Mouse (Mus musculus): ENCODE measurements around the gene Fbxl17. TPM values are rescaled to one million over a fixed set of nuclear protein-coding genes. Genes with fewer than 3 reads are reported as not detected.

The Fbxl17 gene
- polyA plus RNA-seq, 1 experiment from 2014 or later: 9.0 TPM

- 39% methylated on average over 1 of the region's 1 CpGs for WGBS
- Histone ChIP-seq H3K9ac (no peak overlapping the region), H3K27me3 (ENCODE audit: insufficient read depth, low read length) (no peaks in the 10 kb centered on the region), H3K4me3 (ENCODE audit: low read depth, low read length) (no peak overlapping the region), H3K27ac (ENCODE audit: low read depth) (no peak overlapping the region), H3K9me3 (ENCODE audit: low read depth, low read length) (no peaks in the 10 kb centered on the region), H3K4me1 (ENCODE audit: insufficient read depth) (no peaks in the 10 kb centered on the region), H3K4me2 (no peak overlapping the region), H3K36me3 (ENCODE audit: insufficient read depth) (no peaks in the 10 kb centered on the region)
- DNase-seq (no peak), ATAC-seq (ENCODE audit: insufficient read depth) (no peak)
- no peak for TF ChIP-seq CTCF (IDR thresholded peaks at IDR 0.05; ENCODE audit: low read depth)
Observed at GRCm38 (mm10) chr17:63358837-63359236, 141.0 kb downstream of the Fbxl17 start.

GRCm38 (mm10) chr17:63356202-63356601 is 143.6 kb downstream of the Fbxl17 start:
- no peaks in the 10 kb centered on the region for H3K36me3 ChIP-seq (ENCODE audit: insufficient read depth)
- DNase-seq (no peak), ATAC-seq (ENCODE audit: insufficient read depth) (no peak)
- no peak overlapping the region for H3K27ac ChIP-seq (ENCODE audit: low read depth)
- H3K27me3 ChIP-seq (ENCODE audit: insufficient read depth, low read length): no peaks in the 10 kb centered on the region
- WGBS: 72% methylated on average over 3 of the region's 3 CpGs
- no peak overlapping the region for H3K4me2 ChIP-seq
- H3K4me3 ChIP-seq (ENCODE audit: low read depth, low read length): no peak overlapping the region
- no peak for TF ChIP-seq CTCF (IDR thresholded peaks at IDR 0.05; ENCODE audit: low read depth)
- H3K4me1 ChIP-seq (ENCODE audit: insufficient read depth): 0 out of 2 replicates have a peak, but pooled peaks cover 3% of the 10 kb centered on the region
- H3K9ac ChIP-seq: no peak overlapping the region
- H3K9me3 ChIP-seq (ENCODE audit: low read depth, low read length): no peaks in the 10 kb centered on the region

GRCm38 (mm10) chr17:63352634-63353195 is 147.1 kb downstream of the Fbxl17 start:
- Histone ChIP-seq H3K4me3 (ENCODE audit: low read depth, low read length) (no peak overlapping the region), H3K9ac (no peak overlapping the region), H3K4me2 (no peak overlapping the region), H3K27ac (ENCODE audit: low read depth) (no peak overlapping the region), H3K4me1 (ENCODE audit: insufficient read depth) (0 out of 2 replicates have a peak, but pooled peaks cover 3% of the 10 kb centered on the region), H3K27me3 (ENCODE audit: insufficient read depth, low read length) (no peaks in the 10 kb centered on the region), H3K36me3 (ENCODE audit: insufficient read depth) (0 out of 2 replicates have a peak, but pooled peaks cover 1% of the 10 kb centered on the region), H3K9me3 (ENCODE audit: low read depth, low read length) (no peaks in the 10 kb centered on the region)
- DNase-seq (no peak), ATAC-seq (ENCODE audit: insufficient read depth) (no peak)
- TF ChIP-seq CTCF (IDR thresholded peaks at IDR 0.05; ENCODE audit: low read depth): no peak
- 88% methylated on average over 6 of the region's 6 CpGs for WGBS

GRCm38 (mm10) chr17:63351682-63352081 is 148.1 kb downstream of the Fbxl17 start:
- no peaks in the 10 kb centered on the region for H3K9me3 ChIP-seq (ENCODE audit: low read depth, low read length)
- no peak for DNase-seq
- H3K4me1 ChIP-seq (ENCODE audit: insufficient read depth): 0 out of 2 replicates have a peak, but pooled peaks cover 3% of the 10 kb centered on the region
- 0 out of 2 replicates have a peak, but pooled peaks cover 5% of the 10 kb centered on the region for H3K36me3 ChIP-seq (ENCODE audit: insufficient read depth)
- TF ChIP-seq CTCF (IDR thresholded peaks at IDR 0.05; ENCODE audit: low read depth): no peak
- no peak overlapping the region for H3K4me2 ChIP-seq
- 74% methylated on average over 2 of the region's 2 CpGs for WGBS
- H3K9ac ChIP-seq: no peak overlapping the region
- H3K4me3 ChIP-seq (ENCODE audit: low read depth, low read length): no peak overlapping the region
- H3K27me3 ChIP-seq (ENCODE audit: insufficient read depth, low read length): no peaks in the 10 kb centered on the region
- no peak for ATAC-seq (ENCODE audit: insufficient read depth)
- H3K27ac ChIP-seq (ENCODE audit: low read depth): no peak overlapping the region

GRCm38 (mm10) chr17:63350876-63351509 is 148.8 kb downstream of the Fbxl17 start:
- Histone ChIP-seq H3K9ac (no peak overlapping the region), H3K4me1 (ENCODE audit: insufficient read depth) (0 out of 2 replicates have a peak, but pooled peaks cover 3% of the 10 kb centered on the region), H3K27me3 (ENCODE audit: insufficient read depth, low read length) (no peaks in the 10 kb centered on the region), H3K27ac (ENCODE audit: low read depth) (no peak overlapping the region), H3K4me3 (ENCODE audit: low read depth, low read length) (no peak overlapping the region), H3K9me3 (ENCODE audit: low read depth, low read length) (no peaks in the 10 kb centered on the region), H3K36me3 (ENCODE audit: insufficient read depth) (0 out of 2 replicates have a peak, but pooled peaks cover 5% of the 10 kb centered on the region), H3K4me2 (no peak overlapping the region)
- WGBS: 75% methylated on average over 4 of the region's 4 CpGs
- ATAC-seq (ENCODE audit: insufficient read depth) (no peak), DNase-seq (no peak)
- TF ChIP-seq CTCF (IDR thresholded peaks at IDR 0.05; ENCODE audit: low read depth): no peak

- no peak overlapping the region for H3K27ac ChIP-seq (ENCODE audit: low read depth)
- ATAC-seq (ENCODE audit: insufficient read depth) (no peak), DNase-seq (no peak)
- 56% methylated on average over 5 of the region's 5 CpGs for WGBS
- 0 out of 2 replicates have a peak, but pooled peaks cover 5% of the 10 kb centered on the region for H3K36me3 ChIP-seq (ENCODE audit: insufficient read depth)
- no peaks in the 10 kb centered on the region for H3K4me1 ChIP-seq (ENCODE audit: insufficient read depth)
- H3K4me2 ChIP-seq: no peak overlapping the region
- no peaks in the 10 kb centered on the region for H3K9me3 ChIP-seq (ENCODE audit: low read depth, low read length)
- H3K27me3 ChIP-seq (ENCODE audit: insufficient read depth, low read length): no peaks in the 10 kb centered on the region
- no peak overlapping the region for H3K4me3 ChIP-seq (ENCODE audit: low read depth, low read length)
- H3K9ac ChIP-seq: no peak overlapping the region
- TF ChIP-seq CTCF (IDR thresholded peaks at IDR 0.05; ENCODE audit: low read depth): no peak
Observed at GRCm38 (mm10) chr17:63344101-63344500, 155.7 kb downstream of the Fbxl17 start.

GRCm38 (mm10) chr17:63343076-63343475 is 156.7 kb downstream of the Fbxl17 start:
- Histone ChIP-seq H3K9me3 (ENCODE audit: low read depth, low read length) (no peaks in the 10 kb centered on the region), H3K9ac (no peak overlapping the region), H3K27ac (ENCODE audit: low read depth) (no peak overlapping the region), H3K27me3 (ENCODE audit: insufficient read depth, low read length) (no peaks in the 10 kb centered on the region), H3K36me3 (ENCODE audit: insufficient read depth) (0 out of 2 replicates have a peak, but pooled peaks cover 5% of the 10 kb centered on the region), H3K4me2 (no peak overlapping the region), H3K4me1 (ENCODE audit: insufficient read depth) (no peaks in the 10 kb centered on the region), H3K4me3 (ENCODE audit: low read depth, low read length) (no peak overlapping the region)
- TF ChIP-seq CTCF (IDR thresholded peaks at IDR 0.05; ENCODE audit: low read depth): no peak
- 85% methylated on average over 4 of the region's 4 CpGs for WGBS
- no peak for ATAC-seq (ENCODE audit: insufficient read depth)
- no peak for DNase-seq

Data from lung, embryonic 14.5 days (tissue).